Mouse (Mus musculus) left cerebral cortex, adult 2 months (tissue): ENCODE measurements around the gene Acod1. TPM values are rescaled to one million over a fixed set of nuclear protein-coding genes. Genes with fewer than 3 reads are reported as not detected.

Experiments used
- DNase-seq, 2 experiments: peaks; one replicate each; pipeline ENCODE4 v3.0.0; 2021 to 2022; ENCODE audit warnings: low spot score in 2 of 2, mixed read lengths in 1 of 2; ENCODE audit errors: extremely low spot score in 1 of 2
- H3K27ac ChIP-seq: fragments of 200-600 bp; 2 replicates; pipeline ENCODE4 v1.8.1; 2022
- H3K4me3 ChIP-seq: fragments of 200-600 bp; 2 replicates; pipeline ENCODE4 v1.8.1; 2022
- CTCF ChIP-seq: fragments of 200-600 bp; IDR thresholded peaks from 2 replicates; pipeline ENCODE4 v1.8.1; 2022; ENCODE audit warnings: antibody characterized with exemption, mild to moderate bottlenecking, moderate library complexity
- intact Hi-C: fragments of 180-260 bp; cut with DNase I; formaldehyde crosslinking; loops from one replicate; pipeline ENCODE4 v1.15.1; 2025
- total RNA-seq, 2 experiments: library from RNA; stranded (reverse); gene quantifications; 2 replicates each; pipeline ENCODE4 v1.2.3; 2021

Acod1 gene
- total RNA-seq, 2 experiments from 2014 or later, result not detected

DNA sequence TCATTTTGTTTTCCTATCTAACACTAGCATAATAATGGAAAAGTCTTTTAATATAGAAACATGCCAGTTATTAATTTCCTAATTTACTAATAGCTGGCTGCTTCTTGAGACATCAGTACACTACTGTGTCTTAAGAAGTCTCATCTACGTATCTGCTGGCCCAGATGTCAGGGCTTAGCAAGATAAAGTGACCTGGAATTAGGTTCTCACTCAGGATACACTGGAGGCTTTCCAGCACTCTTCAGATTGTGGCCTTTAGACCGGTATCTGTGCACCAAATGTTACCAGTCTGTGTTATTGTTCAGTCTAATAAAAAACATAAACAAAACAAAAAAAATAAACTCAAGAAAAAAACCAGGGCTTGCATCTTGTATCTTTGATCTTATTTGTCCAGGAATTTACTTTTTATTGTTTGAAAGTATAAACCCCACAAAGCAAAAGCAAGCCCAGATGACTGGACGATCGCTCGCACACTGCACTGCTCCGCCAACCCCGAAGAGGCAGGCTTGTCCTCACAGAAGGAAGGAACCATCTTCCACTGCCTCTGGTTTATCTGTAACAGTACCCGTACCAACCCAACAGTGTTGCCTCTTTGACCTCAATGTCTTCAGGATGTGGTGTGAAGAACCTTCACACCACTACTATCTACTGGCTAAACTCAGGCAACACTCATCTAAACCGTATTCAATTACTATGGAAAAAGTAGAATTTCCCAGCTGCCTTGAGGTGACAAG, 30.7 kb downstream of the Acod1 start:
- Histone ChIP-seq H3K27ac (no peak overlapping the region), H3K4me3 (no peak overlapping the region)
- TF ChIP-seq CTCF, result no peak
- intact Hi-C loops, result no loop called here
- DNase-seq, result no peak

DNA sequence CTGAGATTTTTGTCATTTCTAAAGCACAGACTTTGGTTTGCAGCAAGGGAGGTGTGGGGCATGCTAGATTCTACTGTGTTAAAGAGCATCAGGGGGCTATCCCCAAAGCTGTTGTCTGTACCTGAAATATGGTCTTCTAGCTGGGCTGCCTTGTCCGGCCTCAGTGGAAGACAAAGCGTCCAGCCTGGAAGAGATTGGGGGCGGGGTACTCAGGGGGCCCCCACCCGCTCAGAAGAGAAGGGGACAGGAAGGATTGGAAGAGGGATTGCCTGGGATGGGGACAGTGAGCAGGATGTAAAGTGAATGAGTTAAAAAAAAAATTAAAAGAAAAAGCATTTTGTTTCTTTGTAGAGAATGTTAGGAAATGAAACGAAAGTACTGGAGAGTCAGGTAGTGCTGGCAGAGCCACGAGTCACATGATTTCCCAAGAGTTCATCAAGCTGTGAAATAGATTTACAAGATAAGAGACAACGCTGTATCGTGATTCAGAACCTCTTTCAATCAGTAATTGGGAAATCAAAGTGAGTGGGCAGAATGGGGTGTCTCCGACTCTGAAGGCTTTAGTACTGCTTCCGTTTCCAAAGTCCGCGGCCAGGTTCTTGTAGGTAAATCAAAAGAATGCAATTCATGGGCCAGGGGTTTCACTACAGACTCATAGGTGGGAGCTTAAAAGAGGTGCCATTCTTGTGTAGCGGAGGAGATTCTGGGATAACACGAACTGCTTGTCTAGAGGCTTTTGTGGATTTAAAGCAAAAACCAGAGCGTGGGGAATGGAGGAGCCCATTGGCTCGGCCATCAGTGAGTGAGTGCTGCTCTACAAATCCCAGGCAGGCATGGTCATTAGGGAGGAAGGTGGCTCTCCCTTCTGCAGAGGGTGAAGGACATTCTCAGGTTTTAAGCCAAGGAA, 31.5 kb downstream of the Acod1 start:
- DNase-seq, result no peak
- no peak for TF ChIP-seq CTCF
- intact Hi-C loops, result no loop called here
- Histone ChIP-seq H3K4me3 (no peak overlapping the region), H3K27ac (no peak overlapping the region)

DNA sequence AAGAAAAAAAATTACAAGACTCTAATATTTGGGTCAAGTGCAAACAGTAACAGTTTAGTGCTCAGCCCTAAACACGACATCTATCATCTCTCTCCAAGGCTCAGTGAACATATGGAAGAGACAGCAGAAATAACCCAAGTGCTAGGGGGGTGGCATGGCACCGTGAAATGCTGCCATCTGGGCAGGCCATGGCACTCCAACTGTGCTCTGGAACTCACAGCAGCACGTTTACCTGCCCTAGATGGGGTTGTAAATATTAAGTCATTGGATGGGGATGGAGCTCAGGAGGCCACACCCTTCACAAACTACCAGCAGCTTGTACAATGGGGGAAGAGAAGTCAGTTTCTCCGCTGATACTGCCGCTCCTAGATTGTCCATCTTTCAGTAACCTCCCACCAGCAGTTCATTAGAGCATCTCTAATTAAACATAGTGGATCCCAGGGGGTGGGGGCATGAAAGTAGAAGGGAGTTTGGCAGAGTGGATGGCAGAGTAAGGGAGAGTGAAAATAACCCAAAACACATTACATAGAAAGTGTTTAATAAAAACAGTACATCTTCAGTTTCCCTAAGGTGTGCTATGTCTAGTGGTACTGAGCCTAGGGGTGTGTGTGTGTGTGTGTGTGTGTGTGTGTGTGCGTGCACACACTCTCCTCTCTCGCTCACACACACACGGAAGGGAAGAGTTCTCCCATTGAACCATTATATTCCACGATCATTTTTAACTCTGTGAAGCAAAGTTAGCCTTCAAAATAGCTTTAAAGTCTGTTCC, 32.6 kb downstream of the Acod1 start:
- DNase-seq, result no peak
- Histone ChIP-seq H3K27ac (no peak overlapping the region), H3K4me3 (no peak overlapping the region)
- intact Hi-C loops, result no loop called here
- TF ChIP-seq CTCF, result no peak

DNA sequence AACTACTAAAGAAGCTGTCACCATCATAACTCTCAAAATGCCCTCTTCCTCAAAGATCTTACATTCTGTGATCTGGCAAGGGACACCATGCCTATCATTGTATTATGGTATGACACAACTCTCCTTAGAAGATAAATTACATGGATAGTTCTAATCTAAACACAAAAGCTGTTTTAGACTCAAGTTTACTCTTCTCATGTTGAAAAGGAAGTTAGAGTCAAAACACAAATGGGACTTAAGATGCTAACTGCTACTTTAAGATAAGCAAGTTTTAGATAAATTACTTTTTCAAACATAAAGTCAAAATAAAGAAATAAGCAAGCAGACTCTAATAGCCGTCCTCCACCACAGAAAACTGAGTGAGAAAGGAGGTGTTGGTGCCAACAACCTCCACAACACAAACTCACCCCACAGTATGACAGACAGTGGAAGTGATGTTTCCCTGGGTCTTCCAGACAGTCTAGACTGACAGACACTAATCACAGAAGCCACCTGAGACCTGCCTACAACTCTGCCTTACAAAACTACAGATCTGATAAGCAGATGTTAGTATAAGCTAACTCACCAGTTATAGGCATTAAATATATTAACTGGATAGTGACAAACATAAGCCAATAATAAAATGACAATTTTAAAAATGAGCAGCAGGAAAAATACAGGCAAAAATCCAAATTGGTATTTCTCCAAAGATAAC, 39.2 kb downstream of the Acod1 start:
- DNase-seq, result no peak
- no peak overlapping the region for H3K4me3 ChIP-seq
- H3K27ac ChIP-seq, result no peak overlapping the region
- no peak for TF ChIP-seq CTCF
- intact Hi-C loops, result no loop called here

DNA sequence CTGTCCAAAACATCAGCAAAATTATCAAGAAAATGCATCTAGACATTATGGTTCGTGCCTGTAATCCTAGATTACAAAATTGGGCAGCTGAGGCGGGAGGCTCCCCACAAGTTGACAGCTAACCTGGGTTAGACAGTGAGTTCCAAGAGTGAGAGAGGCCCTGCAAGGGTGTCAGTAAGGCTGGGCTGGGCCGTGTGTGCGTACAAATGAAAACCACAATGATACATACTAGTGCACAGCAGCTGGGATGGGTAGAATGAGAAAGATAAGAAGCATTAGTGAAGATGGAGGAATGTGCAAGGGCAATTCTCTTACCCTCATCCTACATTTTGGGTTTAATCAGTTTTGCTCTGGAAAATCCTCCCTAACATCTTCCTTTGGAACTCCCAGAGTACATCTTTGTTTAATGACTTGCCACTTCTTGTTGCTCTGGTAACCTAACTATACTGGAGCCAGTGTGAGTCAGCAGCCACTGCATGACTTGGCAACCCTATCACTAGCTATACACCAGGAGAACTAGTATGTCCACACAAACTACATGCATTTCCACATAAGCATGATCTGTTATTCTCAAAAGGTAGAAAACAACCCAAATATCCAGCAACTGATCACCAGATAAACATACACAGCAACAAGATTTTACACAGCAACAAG, 40.0 kb downstream of the Acod1 start:
- no peak for DNase-seq
- H3K4me3 ChIP-seq, result no peak overlapping the region
- no peak overlapping the region for H3K27ac ChIP-seq
- intact Hi-C loops, result no loop called here
- no peak for TF ChIP-seq CTCF

DNA sequence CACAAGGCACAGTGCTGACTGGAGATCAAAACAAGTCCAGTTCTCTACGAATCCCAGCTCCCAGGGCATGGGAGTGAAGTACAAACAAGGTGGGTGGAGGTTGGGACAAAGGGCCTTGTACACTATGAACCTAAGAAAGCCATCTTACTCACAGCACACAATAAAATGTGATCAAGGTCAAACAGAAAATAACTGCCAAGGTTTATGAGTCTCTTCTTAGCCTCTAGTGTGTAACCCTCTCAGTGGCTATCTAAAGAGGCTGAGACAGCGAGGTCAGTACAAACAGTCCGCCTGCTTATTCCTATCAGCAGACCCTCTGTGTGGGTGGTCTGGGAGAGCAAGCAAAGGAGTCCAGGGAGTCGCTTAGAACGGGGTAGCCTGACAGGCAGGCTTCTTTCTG, 41.1 kb downstream of the Acod1 start:
- no peak overlapping the region for H3K4me3 ChIP-seq
- intact Hi-C loops, result no loop called here
- H3K27ac ChIP-seq, result no peak overlapping the region
- no peak for DNase-seq
- no peak for TF ChIP-seq CTCF

DNA sequence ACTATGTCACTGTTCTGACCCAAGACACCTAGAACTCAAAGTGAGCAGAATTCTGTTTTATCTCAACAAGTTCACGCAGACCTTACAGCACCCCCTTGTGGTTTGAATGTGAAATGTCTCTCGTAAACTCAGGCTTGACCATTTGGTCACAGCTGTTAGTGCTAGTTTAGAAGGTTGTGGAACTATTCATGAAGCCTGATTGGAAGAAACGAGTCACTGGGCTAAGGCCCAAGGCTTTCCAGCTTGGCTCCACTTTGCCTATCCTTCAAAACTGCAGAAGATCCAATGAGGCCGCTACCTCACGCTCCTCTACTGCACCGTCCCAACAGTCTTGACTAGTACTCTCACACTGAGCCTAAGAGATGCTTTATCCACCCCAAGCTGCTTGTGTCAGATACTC, 41.8 kb downstream of the Acod1 start:
- peak; percentile 82 for TF ChIP-seq CTCF
- no peak for DNase-seq
- intact Hi-C loops, result no loop called here

DNA sequence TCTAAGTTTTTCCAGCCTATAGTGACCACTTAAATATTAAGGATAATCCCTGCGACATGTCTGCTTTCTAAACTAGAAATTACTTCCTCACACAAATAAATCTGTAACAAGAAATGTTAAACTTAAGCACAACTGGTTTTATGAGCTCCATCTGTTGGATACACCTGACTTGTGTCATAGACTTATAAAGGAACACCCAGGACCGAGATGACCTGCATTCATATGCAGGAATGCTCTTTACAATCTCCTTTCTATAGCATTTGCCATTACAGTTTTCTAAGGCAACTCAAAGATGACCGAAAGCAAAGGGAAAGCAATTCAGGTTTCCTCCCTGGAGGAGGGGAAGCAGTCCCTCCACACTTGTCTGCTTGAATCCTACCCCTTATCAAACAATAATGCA, 46.5 kb downstream of the Acod1 start:
- intact Hi-C loops, result loop anchor here (10.0 kb wide), 2 partner anchors 382 to 572 kb away; no protein-coding TSS in a partner anchor
- no peak for TF ChIP-seq CTCF
- H3K4me3 ChIP-seq, result no peak overlapping the region
- no peak overlapping the region for H3K27ac ChIP-seq
- no peak for DNase-seq

More for the DNA sequence above, 41.8 kb downstream of the Acod1 start:
- H3K27ac ChIP-seq, result no peak overlapping the region
- H3K4me3 ChIP-seq, result no peak overlapping the region

DNA sequence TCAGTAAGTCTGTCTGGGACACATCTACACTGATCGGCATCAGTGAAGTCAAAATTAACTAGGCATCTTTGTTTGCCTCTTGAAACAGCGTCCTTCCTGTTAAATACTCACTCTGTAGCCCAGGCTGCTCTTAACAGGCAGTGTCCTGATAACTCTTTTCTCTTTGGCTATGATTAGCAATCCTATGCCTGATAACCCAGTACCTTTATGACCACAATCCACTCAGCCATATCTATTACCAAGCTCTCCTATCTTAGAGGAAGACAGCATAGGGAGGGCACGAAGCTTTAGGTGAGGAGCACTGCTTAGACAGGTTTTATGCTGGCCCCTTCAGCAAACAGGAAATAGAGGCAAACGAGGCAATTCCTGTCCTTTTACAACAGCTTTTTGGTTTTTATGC, 46.9 kb downstream of the Acod1 start:
- Histone ChIP-seq H3K4me3 (no peak overlapping the region), H3K27ac (no peak overlapping the region)
- intact Hi-C loops, result loop anchor here (10.0 kb wide), 2 partner anchors 381 to 571 kb away; no protein-coding TSS in a partner anchor
- TF ChIP-seq CTCF, result no peak
- DNase-seq, result no peak

DNA sequence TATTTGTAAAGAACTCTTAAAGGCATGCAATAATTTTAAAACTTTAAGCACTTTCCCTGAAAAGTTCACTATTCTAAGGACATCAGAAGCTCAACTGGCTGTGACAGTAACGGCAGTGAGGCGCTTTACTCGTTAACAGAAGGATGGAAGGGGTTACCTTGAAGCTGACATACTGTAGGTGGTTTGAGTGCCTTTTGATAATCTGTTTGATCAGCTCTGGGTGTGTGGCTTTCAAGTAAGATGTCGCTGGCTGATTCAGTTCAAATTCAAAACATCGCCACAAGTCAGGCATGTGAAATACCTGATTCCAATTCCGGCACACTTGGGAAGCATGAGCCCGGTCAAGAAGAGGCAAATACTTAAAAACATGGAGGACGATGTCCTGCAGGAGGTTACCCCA, 48.3 kb downstream of the Acod1 start:
- DNase-seq, result no peak
- H3K27ac ChIP-seq, result no peak overlapping the region
- H3K4me3 ChIP-seq, result no peak overlapping the region
- no peak for TF ChIP-seq CTCF
- intact Hi-C loops, result loop anchor here (10.0 kb wide), 2 partner anchors 380 to 570 kb away; no protein-coding TSS in a partner anchor

DNA sequence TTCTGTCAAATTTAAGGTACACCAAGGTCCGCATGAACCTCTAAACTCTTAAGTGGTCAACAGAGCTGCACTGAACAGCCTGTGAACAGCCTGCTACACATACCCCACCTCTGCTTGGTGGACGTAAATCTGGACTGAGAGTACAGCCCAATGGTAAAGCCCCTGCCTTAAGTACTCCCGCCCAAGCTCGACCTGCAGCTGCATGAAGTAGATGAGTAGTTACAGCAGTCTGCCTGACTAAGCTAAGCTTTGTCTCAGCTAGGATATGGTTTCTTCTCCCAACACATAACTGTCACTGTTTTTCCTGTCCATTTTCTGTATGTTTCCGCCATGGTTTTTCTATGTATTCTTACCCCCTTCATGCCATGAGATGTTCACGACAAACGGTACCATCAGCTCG, 49.0 kb downstream of the Acod1 start:
- intact Hi-C loops, result loop anchor here (10.0 kb wide), 2 partner anchors 379 to 569 kb away; no protein-coding TSS in a partner anchor
- DNase-seq, result no peak
- no peak for TF ChIP-seq CTCF
- Histone ChIP-seq H3K4me3 (no peak overlapping the region), H3K27ac (no peak overlapping the region)
